Mouse (Mus musculus) thymus, postnatal 0 days (tissue): ENCODE measurements around the gene Nkg7. TPM values are rescaled to one million over a fixed set of nuclear protein-coding genes. Genes with fewer than 3 reads are reported as not detected.

Experiments used
- microRNA-seq: library from miRNA; unstranded; fragments of <30 nt; microRNA quantifications from one replicate; pipeline ENCODE4, GENCODE M21; 2016; ENCODE audit warnings: borderline number of aligned reads
- polyA plus RNA-seq: library from polyadenylated mRNA; unstranded; fragments of >200 nt; fragmentation: Nextera tagmentation; extraction: Ambion mirVana; gene quantifications from 2 replicates; pipeline ENCODE4 v1.2.1, GENCODE M21; 2015

Gene Nkg7
- polyA plus RNA-seq, 1 experiment from 2014 or later, result 94.0 TPM

Small RNA genes lying within 50 kb of the gene (microRNA-seq; reads per million reads assigned to microRNA genes)
- not detected for gene Mir7051

Other genes with a start within 250 kb of the Nkg7 start
- gene Zfp715, start 123.8 kb upstream of the Nkg7 start, polyA plus RNA-seq, result 10.0 and 10.2 TPM in 2 replicates
- 0.69 and 0.74 TPM in 2 replicates for gene Siglecf, start 85.7 kb upstream of the Nkg7 start, polyA plus RNA-seq
- gene Siglecg, start 28.9 kb upstream of the Nkg7 start, polyA plus RNA-seq, result 0.48 and 0.49 TPM in 2 replicates
- not detected in 2 replicates for gene Lim2, start 9.4 kb upstream of the Nkg7 start, polyA plus RNA-seq
- not detected in 2 replicates for gene Cldnd2, start 3.7 kb downstream of the Nkg7 start, polyA plus RNA-seq
- gene Etfb, start 7.0 kb downstream of the Nkg7 start, polyA plus RNA-seq, result 232 and 257 TPM in 2 replicates
- gene Gm45233, start 7.1 kb downstream of the Nkg7 start, polyA plus RNA-seq, result 0.17 TPM in 1 of 2 replicates, not detected in the other
- 1.5 TPM in 2 replicates for gene Vsig10l, start 26.1 kb downstream of the Nkg7 start, polyA plus RNA-seq
- gene Iglon5, start 53.0 kb downstream of the Nkg7 start, polyA plus RNA-seq, result not detected in 2 replicates
- not detected in 2 replicates for gene 4931406B18Rik, start 68.9 kb downstream of the Nkg7 start, polyA plus RNA-seq
- gene Cd33, start 107.4 kb downstream of the Nkg7 start, polyA plus RNA-seq, result 1.4 TPM in 2 replicates
- 1.3 and 1.4 TPM in 2 replicates for gene Zfp658, start 125.2 kb downstream of the Nkg7 start, polyA plus RNA-seq
- gene Zfp719, start 142.5 kb downstream of the Nkg7 start, polyA plus RNA-seq, result 6.4 and 6.5 TPM in 2 replicates
- gene Zfp819, start 170.1 kb downstream of the Nkg7 start, polyA plus RNA-seq, result 0.12 TPM in 1 of 2 replicates, not detected in the other
- gene Ceacam18, start 197.6 kb downstream of the Nkg7 start, polyA plus RNA-seq, result 0.29 and 0.71 TPM in 2 replicates
- gene Siglece, start 223.1 kb downstream of the Nkg7 start, polyA plus RNA-seq, result 0.43 and 0.73 TPM in 2 replicates
- 11.7 and 12.9 TPM in 2 replicates for gene Ctu1, start 234.9 kb downstream of the Nkg7 start, polyA plus RNA-seq